Mouse (Mus musculus) cerebellum, adult 9-10 months (tissue): ENCODE data around the gene Borcs7.

Source experiments
- DNase-seq: peaks from one replicate; pipeline ENCODE4 v3.0.0; 2022

Gene Borcs7

DNA sequence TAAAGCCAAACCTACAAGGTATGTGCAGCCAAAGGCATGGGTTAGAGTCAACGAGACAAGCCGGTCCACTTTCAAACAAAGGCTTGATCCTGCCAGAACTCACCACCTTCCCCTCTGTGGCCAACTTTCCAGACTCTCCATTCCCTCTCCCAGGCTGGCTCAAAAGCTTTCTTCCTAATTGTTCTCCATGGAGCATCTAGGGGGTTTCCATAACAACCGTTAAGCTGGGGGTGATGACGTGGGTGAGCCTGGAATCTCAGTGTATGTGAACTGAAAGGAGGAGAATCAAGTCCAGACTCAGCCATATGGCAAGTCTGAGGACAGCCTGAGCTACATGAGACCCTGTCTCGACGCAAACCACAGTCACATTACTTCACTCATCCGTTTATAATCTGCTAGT, 24.2 kb upstream of the Borcs7 start:
- no peak for DNase-seq

DNA sequence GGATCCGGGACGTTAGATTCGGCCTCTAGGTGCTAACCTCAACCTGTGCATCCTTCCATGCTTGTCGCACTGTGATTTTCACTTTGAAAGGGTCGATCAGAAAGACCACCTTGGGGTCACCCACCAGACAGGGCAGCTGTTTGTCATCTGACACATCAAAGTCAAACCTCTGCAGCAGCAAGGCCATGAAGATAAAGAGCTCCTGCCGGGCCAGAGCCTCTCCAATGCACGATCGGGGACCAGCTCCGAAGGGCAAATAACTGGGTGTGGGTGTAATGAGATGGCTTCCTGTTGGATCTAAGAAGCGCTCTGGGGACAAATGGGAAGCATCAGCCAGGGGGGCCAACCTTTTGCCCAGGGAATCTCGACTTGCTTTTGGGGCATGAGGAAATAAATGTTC, 22.4 kb upstream of the Borcs7 start:
- DNase-seq = no peak

DNA sequence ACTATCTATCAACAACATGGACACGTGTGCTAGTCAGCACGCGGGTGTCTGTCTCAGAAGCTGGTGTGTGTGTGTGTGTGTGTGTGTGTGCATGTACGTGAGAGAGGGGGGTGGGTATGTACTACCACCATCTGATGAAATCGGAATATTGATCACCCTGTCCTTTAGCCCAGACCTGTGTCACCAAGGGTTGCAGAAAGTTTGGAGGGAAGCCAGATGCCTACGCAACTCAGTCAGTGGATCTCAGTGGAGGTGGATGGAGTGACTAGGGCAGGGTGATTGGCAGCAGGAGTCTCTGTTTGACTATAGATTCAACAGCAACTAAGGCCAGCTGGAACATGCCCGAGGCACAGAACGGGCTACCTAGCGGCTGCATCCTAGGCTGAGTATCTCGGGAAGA, 21.4 kb upstream of the Borcs7 start:
- no peak for DNase-seq

DNA sequence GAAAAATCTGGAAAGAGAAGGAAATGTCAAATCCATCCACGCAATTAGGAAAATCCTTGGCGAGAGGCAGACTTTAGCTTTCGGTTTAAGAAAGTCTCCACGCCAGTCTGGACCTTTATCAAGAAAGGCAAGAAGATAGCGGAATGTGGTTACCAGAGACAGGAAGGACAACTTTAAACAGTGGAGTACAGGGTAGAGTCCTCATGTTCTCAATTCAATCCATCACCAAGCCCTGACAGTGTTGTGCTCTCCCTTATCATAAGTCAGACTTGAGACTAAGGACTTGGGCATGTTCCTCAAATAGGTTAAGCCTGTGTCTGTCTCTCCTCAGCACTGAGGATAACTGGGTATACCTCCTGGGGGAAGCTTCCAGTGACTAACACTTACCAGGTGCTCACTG, 19.9 kb upstream of the Borcs7 start:
- DNase-seq = no peak

DNA sequence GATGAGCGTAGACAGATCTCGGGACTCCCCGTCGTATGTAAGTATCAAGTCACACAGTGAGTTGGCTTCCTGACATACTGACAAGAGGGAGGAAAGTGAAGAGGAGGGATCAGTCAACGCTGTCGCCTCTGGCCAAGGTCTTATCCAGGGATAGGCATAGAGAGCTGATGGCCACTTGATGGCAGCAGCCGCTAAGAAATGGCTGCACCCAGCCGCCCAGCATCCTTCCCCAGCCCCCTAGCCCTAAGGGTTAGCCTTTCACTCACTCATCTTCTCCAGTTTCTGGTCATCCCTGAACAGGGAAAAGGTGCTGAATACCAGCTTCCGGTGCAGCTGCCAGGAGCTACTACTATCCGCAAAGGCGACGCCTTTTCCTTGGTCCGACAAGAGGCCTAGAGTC, 19.0 kb upstream of the Borcs7 start:
- peak; percentile 40 for DNase-seq

DNA sequence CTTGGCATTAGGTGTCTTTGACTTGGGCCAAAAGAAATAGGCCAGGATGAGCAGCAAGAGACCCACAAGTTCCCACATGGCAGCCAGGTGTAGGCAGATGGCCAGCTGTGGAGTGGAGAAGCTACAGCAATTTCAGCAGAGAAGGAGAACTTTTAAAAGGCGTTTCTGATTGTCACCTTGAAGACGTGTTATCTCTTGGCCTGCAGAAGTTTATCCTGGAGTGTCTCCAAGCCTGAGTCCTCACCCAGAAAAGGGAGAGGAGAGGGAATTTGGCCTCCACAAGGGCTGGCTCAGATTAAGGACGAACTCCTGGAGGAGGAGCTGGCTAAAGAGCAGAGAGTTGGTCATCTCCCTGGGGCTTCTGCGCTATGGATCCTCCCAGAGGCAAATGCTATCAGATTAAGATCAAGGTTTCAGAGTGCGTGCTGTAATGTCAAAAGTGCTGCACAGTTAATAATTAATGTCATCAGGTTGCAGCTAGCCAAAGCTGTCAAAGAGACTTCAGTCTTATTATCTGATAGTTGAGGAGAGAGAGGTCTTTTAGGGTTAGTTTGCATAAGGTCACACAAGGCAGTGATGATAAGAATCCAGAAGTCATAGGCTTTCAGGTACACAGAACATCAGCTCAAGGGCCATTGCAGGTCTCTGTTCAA, 16.8 kb upstream of the Borcs7 start, which contains the start of gene Cyp17a1:
Gene Cyp17a1 (minus strand): TSS at position 407 of the 653 bp plus-strand sequence.
- no peak for DNase-seq

DNA sequence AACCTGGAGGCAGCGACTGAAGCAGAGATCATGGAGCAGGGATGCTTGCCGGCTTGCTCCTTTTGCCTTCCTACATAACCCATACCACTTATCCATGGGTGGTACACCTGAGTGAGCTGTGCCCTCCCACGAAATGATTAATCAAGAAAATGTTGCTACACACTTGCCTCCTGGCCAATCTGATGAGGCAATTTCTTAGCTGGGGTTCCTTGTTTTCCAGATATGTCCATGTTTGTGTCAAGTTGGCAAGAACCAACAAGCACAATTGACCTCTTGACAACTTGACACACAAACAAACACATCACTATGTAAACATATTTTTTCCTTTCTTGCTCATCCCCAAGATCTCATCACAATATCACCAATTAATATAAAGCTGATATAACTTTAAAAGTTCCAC, 14.1 kb upstream of the Borcs7 start:
- no peak for DNase-seq

DNA sequence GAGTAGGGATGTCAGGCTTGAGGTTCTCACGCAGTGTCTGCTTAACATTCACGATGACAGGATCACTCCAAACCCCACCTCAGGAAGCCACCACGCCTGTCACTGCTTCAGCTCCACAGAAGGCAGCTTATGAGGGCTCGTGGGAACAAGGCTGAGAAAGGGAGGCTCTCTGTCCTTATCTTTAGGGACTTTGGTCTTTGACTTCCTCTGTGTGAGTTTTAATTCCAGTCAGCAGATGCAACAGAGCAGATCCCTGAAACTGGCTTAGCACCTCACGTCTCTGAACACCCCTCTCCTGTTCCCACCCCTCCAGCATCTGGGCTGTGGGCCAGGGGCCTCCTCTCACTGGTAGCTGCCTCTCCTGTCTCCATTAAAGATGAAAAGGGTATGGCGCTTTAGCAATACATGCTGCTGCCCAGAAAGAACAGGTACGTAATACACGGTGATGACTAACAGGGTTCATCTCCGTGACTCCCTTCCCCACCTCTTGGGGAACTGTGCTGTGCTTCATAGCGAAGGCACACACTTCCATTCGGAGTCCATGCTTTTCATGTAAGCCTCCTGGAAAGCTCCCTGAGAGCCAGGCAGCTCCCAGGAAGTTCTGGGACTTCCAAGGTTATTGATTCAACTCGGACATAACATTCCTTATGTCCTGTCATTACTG, 9.9 kb upstream of the Borcs7 start:
- DNase-seq = no peak

DNA sequence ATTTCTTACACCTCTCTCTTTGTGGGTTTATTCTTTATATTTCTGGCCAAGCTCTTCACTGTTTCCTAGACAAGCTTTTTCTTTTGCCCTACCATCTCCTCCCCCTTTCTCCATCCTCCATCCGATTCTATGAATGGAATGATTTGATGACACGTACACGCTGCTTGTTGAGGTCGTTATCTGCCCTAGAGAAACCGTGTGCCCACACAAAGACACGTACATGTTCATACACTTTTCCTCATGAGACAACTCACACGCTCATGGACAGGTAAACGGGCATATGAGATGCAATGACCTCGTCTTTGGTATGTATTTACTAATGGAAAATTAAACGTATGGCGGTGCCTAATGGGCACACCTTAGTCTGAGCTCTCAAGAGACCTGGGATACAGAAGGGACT, 681 bp downstream of the Borcs7 start:
- DNase-seq = peak; percentile 31

DNA sequence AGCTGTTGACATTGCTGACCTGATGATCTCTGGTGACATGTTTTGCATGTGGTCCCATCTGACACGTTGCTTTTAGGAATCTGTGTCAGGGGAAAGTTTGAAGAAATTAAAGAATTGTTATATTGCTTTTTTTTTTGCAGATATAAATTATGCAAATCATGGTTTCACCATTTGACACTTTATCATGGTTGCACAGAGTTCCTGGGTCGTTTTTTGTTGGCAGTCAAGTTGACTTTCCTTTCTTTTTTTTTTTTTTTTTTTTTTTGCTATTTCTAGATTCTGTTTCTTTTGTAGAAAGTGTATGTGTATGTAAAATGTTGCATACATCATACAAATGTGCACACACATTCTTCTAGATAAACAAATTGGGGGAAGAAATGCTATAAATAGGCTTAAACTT, 1.4 kb downstream of the Borcs7 start:
- no peak for DNase-seq

DNA sequence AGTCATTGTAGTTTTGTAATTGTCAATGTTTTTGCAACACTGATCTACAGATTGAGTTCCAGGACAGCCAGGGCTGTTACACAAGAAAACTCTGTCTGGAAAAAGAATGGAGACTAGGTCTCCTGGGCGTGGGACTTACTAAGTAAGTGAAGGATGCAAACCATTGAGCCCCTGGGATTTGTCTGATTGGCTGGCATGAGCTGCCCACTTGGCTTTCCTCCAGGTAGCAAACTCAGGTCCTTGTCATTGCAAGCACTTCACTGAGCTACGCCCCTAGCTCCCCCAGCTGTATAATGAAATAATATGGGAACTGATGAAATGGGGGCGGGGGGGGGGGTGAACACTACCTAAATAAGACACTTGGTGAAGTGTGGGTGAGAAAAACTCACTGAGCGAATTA, 3.4 kb downstream of the Borcs7 start:
- no peak for DNase-seq

DNA sequence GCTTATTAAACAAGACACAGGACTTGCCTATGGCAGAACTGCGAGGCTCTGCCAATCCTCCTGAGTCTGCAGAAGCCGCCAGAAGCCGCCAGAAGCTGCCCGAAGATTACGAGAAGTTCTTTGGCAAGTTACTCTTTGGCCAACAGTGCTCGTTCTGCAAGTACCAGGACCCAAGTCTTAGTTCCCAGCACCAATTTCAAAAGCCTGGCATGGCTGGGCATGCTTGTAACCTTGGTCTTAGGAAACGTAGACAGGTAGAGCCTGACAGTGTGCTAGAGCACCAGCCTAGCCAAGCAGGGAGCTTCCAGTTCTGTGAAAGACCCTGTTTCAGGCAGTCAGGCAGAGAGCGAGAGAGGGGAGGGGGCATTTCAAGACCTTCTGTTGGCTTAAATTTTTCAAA, 6.8 kb downstream of the Borcs7 start:
- DNase-seq = no peak

DNA sequence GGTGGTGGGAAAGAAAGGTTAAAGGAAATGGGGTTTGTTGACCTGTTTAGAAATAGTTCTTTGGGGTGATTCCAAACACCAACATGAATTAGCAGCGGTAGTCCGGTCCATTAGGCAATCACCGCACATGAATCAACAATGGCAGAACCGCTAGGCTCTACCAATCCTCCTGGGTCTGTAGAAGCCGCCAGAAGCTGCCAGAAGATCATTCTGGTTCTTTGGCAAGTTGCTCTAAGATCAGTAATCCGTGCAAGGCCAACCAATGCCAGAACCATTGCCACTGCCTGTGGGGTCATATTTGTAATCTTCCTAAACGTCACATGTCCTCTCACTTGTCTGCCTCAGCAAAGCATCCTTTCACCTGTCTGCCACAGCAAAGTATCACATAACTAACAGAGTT, 7.2 kb downstream of the Borcs7 start:
- DNase-seq = no peak

DNA sequence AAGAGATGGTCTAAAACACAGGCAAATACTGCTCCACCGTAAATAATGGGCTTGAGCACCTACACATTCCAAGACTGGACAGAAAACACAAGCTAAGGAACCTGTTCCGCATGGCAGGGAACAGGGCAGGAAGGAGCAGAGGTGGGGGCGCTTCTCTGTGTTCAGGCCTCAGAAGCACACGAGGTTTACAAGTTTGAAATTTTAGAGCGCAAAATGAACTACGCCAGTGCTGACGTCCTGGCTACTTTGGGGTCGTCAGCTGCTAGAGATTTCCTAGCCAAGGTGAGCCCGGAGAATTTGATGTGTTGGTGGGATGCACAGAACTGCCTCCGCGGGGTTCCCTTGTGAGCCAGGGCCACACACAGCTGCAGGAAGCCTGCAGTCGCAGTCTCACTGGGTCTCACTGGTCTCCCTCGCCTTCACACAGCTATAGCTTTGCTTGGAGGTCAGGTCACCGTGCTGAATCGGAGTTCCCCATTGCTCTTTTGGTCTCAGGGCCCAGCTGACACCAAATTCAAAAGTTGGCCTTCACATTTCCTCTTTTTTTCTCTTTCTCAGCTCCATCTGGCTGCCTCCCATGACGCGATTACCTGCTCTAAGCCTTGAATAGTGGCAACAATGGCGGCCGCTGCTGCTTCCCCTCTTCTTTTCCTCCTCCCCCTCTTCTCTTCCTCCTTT, 8.3 kb downstream of the Borcs7 start:
- no peak for DNase-seq

DNA sequence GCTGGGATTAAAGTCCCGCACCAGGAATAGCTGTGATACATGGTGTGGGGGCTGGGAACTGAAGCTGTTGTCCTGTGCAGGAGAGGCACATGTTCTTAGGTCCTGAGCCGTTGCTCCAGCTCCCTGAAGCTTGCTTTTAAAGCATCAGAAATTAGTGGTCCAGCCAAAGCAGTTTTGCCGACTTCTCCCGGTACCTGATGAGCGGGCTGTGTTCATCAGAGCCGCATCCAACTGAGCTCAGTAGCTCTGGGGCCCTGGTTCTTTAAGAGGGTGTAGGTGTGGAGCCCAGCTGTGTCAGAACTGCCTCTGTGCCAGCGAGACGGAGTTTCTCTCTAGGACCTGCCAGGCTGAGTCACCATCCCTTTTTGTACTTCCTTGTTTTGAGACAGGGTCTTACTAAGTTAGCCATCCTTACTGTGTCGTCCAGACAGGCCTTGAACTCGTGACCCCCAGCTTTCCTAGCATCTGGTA, 9.3 kb downstream of the Borcs7 start:
- DNase-seq = no peak

DNA sequence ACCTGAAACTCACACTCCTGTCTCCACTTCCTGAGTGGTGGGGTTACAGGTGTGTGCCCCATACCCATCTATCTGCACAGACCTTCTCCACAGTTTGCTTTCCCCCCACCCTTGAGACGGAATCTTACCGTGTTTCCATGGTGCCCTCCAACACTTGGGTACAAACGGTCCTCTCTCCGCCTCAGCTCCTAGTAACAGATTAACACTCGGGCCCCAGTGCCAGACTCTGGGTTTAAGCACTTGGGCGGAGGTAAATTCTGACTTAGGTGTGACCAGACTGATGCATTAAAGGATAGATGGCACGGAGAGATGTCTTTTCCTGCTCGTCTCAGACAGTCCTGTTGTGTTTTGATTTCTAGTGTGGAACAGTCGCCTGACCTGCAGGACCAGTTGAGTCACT, 11.4 kb downstream of the Borcs7 start:
- DNase-seq = no peak

DNA sequence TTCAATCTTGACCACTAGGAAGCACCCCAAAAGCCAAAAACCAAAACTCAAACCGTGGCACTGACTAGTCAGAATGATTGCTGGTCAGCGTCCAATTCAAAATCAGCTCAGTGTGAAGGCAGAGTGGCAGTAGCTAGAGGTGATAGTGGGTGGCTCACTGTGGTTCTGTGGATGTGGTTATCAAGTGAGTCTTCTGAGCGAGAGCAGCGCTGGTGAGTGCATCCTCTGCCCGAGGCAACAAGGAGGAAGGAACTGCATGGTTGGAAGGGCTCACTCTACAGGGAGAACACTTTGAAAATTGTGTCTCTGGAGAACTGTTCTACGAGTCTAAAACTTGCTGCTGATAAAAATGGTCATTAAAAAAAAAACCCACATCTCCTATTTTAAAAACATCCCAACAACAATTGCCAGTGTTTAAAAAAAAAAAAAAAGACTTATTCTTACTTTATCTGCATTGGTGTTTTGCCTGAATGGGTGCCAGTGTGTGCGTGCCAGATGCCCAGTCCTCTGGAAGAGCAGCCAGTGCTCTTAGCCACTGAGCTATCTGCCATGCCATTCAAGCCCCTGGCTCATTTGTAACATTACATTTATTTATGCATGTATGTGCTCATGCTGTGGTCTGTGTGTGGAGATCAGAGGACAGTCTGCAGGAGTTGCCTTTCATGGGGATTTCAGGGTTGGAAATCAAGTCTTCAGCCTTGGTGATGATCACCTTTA, 16.2 kb downstream of the Borcs7 start:
- no peak for DNase-seq

DNA sequence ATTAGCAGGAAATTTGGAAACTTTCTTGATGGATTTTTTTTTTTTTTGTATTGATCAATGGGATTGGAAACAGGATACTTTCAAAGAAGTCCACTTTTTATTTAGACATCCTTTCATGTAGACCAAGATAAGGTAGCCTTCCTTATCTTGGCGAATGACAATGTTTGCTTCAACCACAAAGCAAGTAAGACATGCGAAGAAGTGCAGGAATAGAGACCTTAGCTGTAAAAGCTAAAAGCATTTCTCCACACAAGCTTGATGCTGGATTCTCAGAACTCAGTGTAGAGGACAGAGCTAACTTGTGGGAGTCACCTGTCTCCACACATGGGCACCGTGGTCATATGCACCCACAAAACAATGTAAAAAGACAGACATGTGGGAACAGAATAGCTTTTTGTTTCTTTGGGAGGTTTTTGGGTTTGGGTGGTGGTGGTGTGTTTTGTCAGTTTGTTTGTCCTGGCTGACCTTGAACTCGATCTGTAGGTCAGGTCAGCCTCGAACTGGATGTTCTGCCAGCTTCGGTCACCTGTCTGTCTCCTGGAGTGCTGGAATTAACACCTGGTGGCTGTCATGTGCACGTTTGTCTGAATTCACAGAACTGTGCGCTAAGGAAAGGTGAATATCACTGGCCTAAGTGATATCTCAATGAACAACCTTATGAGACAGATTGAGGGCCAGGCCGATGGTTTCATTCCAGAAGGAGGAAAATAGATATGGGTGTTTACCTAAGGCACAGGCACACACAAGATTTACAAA, 17.0 kb downstream of the Borcs7 start:
- no peak for DNase-seq

DNA sequence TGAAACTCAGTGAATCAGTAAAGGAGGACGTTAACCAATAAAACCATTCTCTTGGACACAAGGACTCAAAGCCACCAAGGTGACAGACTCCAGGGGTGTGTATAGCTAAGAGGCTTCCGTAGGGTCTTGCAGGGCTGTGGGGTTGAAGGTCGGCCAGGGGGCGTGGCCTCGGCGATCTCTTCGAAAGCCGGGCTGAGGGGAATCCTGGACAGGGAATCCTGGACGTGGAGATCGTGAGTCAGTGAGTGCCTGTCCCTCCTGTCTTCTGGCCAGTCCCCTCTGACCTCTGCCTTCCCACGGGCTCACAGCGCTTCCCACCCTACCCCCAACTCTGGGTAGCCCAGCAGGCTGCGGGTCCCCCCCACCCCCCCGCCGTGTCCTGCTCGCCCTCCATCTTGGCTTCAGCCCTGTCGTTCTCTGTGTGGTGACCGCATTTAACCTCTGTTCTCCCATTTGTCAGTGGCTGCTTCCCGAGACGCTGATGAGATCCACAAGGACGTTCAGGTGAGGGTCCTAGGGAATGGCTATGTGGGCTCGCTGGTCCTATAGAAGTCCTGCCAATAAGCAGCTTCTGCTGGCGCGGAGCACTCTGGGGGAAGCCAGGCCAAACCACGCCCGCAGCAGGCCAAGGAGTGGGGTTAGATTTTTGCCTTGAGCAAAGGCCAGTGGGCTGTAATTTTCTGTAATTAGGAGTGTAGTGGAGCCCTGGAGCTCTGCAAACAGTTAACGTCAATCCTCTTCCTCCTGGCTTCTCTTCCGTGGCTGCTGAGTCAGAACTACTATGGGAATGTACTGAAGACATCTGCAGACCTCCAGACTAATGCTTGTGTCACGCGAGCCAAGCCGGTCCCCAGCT, 17.8 kb downstream of the Borcs7 start, which contains the start of gene As3mt:
Gene As3mt (plus strand): TSS at position 163 of the 856 bp plus-strand sequence.
- peak; percentile 73 for DNase-seq

DNA sequence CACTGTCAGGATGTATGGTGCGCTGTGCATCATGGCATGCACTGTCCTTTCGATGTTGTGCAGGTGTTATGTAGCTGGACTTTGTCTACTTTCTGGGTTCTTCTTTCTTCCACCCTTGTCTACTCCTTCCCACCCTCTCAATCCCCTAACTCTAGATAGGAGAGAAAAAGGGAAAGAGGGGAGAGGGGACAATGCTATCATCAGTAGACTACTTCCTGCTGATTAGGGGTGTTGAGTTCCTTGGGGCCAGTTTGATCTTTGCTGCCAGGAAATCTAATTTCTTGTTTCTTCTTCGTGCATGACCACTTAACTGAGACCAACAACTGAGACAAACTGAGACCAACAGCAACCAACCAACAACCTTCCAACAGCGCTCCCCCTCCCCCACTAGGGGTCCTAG, 20.9 kb downstream of the Borcs7 start:
- DNase-seq = no peak

DNA sequence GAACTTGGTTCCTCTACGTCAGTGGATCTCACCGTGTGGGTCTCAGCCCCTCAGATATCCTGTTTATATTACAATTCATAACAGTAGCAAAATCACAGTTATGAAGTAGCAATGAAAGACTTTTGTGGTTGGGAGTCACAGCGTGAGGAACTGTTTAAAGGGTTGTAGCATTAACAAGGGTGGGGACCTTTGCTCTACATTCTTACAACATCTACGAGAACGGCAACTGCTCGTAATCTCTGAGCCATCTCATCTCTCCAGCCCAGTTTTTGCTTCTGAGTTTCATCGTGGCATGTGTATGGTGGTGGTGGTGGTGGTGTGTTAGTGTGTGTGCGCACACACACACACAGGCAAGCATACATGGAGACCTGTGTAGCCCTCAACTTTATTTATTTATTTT, 24.5 kb downstream of the Borcs7 start:
- DNase-seq = no peak

DNA sequence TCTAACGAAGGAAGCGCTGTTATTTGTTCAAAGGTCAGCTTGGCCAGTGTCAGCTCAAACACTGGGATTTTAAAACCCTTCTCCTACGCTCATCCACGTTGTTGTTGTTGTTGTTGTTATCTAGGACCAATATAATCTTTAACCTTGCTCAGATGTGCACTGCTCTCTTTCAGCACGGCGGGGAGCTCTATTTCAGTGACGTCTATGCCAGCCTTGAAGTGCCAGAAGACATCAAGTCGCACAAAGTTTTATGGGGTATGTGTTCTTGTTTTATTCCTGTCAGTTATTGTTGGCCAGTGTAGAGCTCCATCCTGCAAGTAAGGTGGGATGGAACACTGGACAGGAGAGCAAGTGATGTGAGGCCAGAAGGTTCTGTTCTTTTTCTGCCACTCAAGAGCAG, 25.3 kb downstream of the Borcs7 start:
- DNase-seq = no peak
